Mouse (Mus musculus) kidney, embryonic 16.5 days (tissue): ENCODE results near the gene Lrrc28. TPM values are rescaled to one million over a fixed set of nuclear protein-coding genes. Genes with fewer than 3 reads are reported as not detected.

Source experiments
- ATAC-seq: fragments of 200-750 bp; cut with Nextera tagmentation; 2 replicates; pipeline ENCODE4 v1.8.0; 2017; ENCODE audit warnings: moderate TSS enrichment; ENCODE audit not compliant: low FRiP score, low TSS enrichment
- H3K27ac ChIP-seq: fragments of 300-500 bp; sonication (generic); 2 replicates; pipeline ENCODE4 v1.5.1; 2014; ENCODE audit warnings: low read length
- H3K27me3 ChIP-seq: fragments of 300-500 bp; sonication (generic); 2 replicates; pipeline ENCODE4 v1.6.1; 2014; ENCODE audit warnings: low read length, control low read depth, mixed read lengths; ENCODE audit not compliant: insufficient read depth
- H3K36me3 ChIP-seq: fragments of 300-500 bp; sonication (generic); 2 replicates; pipeline ENCODE4 v1.6.1; 2014; ENCODE audit warnings: low read length, control low read depth, mixed read lengths; ENCODE audit not compliant: insufficient read depth
- H3K4me1 ChIP-seq: fragments of 300-500 bp; sonication (generic); 2 replicates; pipeline ENCODE4 v1.6.1; 2014; ENCODE audit warnings: low read length, control low read depth, mixed read lengths; ENCODE audit not compliant: insufficient read depth
- H3K4me2 ChIP-seq: fragments of 300-500 bp; sonication (generic); replicated peaks from 2 replicates; pipeline ENCODE4 v1.6.1; 2014; ENCODE audit warnings: low read depth, low read length
- H3K4me3 ChIP-seq: fragments of 300-500 bp; sonication (generic); 2 replicates; pipeline ENCODE4 v1.5.1; 2014; ENCODE audit warnings: mild to moderate bottlenecking, low read length
- H3K9ac ChIP-seq: fragments of 300-500 bp; sonication (generic); replicated peaks from 2 replicates; pipeline ENCODE4 v1.6.1; 2014; ENCODE audit warnings: low read length
- H3K9me3 ChIP-seq: fragments of 300-500 bp; sonication (generic); 2 replicates; pipeline ENCODE4 v1.6.1; 2016; ENCODE audit warnings: low read length, control low read depth
- whole genome bisulfite sequencing: fragments of 180-500 bp; shearing (Covaris S2); extraction: QIAGEN DNeasy Blood & Tissue Kit; methylation state at CpG from one replicate; pipeline ENCODE4 v1.1.7; 2014; 5-methylcytosine and 5-hydroxymethylcytosine counted together
- polyA plus RNA-seq: library from polyadenylated mRNA; unstranded; fragments of >200 nt; fragmentation: Nextera tagmentation; extraction: Ambion mirVana; gene quantifications from 2 replicates; pipeline ENCODE4 v1.2.1, GENCODE M21; 2015

The Lrrc28 gene
- polyA plus RNA-seq, 1 experiment from 2014 or later: 14.4 TPM

DNA sequence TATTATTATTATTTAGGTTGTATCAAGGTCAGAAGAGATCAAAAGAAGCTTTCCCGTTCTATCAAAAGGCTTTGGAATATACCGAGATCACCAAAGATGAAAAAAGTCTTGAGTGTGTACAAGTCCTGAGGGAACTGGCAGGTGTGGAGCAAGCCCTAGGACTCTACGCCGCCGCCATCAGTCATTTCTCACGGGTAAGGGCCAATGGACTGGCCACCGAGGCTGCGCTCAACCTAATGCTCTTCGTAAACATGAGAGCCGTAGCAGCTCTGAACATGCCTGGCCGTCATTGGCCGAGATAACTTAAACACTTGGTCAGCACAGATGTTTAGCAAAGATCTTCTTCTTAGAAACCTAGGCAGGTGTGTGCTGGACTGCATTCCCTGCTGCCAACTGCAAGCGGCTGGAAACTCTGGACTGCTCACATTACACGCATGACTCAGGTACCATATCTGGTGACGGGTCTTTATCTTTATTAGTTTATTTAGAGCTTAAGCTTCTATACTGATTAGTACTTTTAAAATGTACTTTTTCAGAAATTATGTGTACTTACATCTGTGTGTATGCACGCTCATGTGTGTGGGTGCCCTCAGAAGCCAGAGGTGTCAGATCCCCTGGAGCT lies 33.9 kb upstream of the Lrrc28 start:
- Histone ChIP-seq H3K27ac (no peak overlapping the region), H3K9ac (no peak overlapping the region), H3K4me3 (no peak overlapping the region), H3K4me2 (no peak overlapping the region), H3K36me3 (peaks cover 19% of the 10 kb centered on the region; the same call in 1 of the 2 replicates), H3K4me1 (no peaks in the 10 kb centered on the region), H3K9me3 (no peaks in the 10 kb centered on the region), H3K27me3 (no peaks in the 10 kb centered on the region)
- no peak for ATAC-seq
- 92% methylated on average over 16 of the region's 16 CpGs for WGBS

DNA sequence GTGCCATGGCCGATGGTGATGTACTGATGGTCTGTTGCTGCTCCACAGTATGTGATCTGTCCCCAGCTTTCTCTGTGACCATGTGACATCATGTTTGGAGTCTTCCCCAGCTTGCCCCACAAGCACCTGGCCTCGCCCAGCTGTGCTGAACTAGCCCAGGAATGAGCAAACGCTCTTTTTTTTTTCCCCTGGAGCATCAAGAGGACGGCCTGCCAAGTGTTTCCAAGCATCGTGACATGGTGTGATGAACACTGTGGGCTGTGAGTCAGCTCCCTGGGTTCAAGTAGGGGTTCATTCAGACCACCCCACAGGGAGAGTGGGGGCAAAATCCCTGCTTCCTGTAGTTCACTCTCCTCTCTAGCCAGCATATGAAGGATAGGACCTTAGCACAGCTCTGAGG lies 28.6 kb upstream of the Lrrc28 start:
- Histone ChIP-seq H3K36me3 (peaks cover 14% of the 10 kb centered on the region), H3K27me3 (no peaks in the 10 kb centered on the region), H3K27ac (no peak overlapping the region), H3K9me3 (no peaks in the 10 kb centered on the region; the same call in 1 of the 2 replicates), H3K4me3 (no peak overlapping the region), H3K9ac (no peak overlapping the region), H3K4me2 (no peak overlapping the region), H3K4me1 (no peaks in the 10 kb centered on the region)
- no peak for ATAC-seq
- WGBS: 82% methylated on average over 5 of the region's 5 CpGs

DNA sequence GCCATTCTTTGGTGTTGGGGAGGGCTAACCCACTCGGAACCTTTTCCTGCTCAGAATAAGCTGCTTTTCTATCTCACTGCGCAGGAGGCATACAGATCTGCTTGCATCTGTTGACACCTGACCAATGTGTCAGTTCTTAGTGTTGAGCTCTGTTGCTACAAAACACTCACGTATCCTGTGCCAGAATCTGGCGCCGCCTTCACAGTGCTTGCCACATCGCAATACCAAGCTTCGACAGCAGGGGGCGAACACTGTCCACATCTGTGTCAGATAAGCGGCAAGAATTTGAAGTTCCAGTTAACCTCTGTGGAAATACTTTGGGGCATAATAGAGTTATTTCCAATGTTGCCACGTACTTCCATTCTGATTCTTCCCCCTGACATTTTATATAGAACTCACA lies 27.6 kb upstream of the Lrrc28 start:
- Histone ChIP-seq H3K9me3 (no peaks in the 10 kb centered on the region; the same call in 1 of the 2 replicates), H3K36me3 (peaks cover 18% of the 10 kb centered on the region), H3K27ac (no peak overlapping the region), H3K27me3 (no peaks in the 10 kb centered on the region), H3K9ac (no peak overlapping the region), H3K4me3 (no peak overlapping the region), H3K4me1 (no peaks in the 10 kb centered on the region), H3K4me2 (no peak overlapping the region)
- ATAC-seq: peak; percentile 43
- WGBS: 15% methylated on average over 10 of the region's 10 CpGs

DNA sequence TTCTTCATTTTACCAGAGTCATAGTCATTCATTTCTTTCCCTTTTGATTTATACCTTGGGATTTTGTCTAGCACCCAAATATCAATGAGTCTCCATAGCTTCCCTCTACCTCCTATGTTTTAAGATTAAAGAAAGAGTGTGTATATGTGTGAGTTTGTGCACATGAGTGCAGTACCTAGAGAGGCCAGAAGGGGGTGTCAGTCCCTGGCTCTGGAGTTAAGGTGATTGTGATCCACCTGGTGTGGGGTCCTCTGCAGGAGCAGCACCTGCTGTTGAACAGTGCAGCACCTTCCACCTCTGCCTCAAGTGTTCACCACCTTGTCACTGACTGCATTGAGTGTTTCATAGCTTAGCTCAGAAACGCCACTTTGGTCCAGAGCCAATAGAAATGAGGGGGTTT lies 25.9 kb upstream of the Lrrc28 start:
- Histone ChIP-seq H3K4me1 (no peaks in the 10 kb centered on the region), H3K9me3 (no peaks in the 10 kb centered on the region; the same call in 1 of the 2 replicates), H3K4me3 (no peak overlapping the region), H3K9ac (no peak overlapping the region), H3K36me3 (peaks cover 31% of the 10 kb centered on the region), H3K27ac (no peak overlapping the region), H3K4me2 (no peak overlapping the region), H3K27me3 (no peaks in the 10 kb centered on the region)
- WGBS: 96% methylated on average over 1 of the region's 1 CpGs
- no peak for ATAC-seq

DNA sequence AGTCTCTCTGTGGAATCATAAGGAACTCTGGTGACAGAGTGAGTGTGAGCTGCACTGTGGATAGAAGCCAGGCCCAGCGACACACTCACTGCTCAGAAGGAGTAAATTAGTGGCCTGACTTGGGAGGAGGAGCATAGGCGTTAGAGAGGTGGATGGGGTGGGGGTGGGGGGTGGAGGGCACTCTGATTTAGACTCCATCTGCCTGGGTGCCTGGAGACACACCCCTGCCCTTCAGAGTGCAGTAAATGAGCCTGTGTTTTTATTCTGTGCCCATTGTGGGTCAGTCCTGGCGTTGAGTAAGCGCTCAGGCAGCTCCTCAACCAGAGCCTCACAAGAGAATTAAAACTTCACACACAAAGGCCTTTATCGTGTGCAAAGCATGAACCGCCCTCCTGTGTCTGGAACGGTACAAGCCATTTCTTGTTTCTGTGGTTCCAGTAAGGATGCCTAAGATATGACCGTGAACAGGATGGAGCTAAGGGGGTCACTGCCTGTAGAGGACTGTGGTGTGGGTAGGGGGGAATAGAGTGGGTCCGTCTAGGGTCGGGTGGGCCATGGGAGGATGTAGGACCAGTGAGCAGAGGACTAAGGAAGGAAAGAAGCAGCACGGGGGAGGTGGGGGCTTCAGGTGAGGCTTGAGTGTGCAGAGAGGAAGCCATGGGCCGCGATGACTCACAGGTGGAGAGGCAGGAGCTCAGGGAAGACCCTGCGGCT lies 19.1 kb upstream of the Lrrc28 start:
- 0 out of 2 replicates have a peak, but pooled peaks have one; percentile 35 for ATAC-seq
- Histone ChIP-seq H3K27me3 (no peaks in the 10 kb centered on the region), H3K9ac (no peak overlapping the region), H3K27ac (no peak overlapping the region), H3K4me3 (no peak overlapping the region), H3K9me3 (no peaks in the 10 kb centered on the region), H3K4me2 (no peak overlapping the region), H3K36me3 (peaks cover 29% of the 10 kb centered on the region), H3K4me1 (no peaks in the 10 kb centered on the region)
- WGBS: 75% methylated on average over 14 of the region's 14 CpGs

DNA sequence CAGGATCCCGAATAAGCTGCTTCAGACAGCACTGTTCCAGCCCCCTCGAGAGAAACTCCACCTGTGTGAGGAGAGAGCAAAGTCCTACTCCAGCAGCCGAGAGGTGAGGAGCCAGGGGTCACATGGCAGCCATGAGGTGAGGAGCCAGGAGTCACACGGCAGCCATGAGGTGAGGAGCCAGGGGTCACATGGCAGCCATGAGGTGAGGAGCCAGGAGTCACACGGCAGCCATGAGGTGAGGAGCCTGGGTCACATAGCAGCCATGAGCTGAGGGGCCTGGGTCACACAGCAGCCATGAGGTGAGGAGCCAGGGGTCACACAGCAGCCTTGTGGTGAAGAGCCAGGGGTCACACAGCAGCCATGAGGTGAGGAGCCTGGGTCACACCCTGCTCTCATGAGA lies 17.4 kb upstream of the Lrrc28 start:
- no peak overlapping the region for H3K4me3 ChIP-seq
- H3K27me3 ChIP-seq: no peaks in the 10 kb centered on the region
- no peaks in the 10 kb centered on the region for H3K4me1 ChIP-seq
- ATAC-seq: 0 out of 2 replicates have a peak, but pooled peaks have one; percentile 15
- H3K9me3 ChIP-seq: no peaks in the 10 kb centered on the region
- no peak overlapping the region for H3K9ac ChIP-seq
- peaks cover 24% of the 10 kb centered on the region for H3K36me3 ChIP-seq
- H3K4me2 ChIP-seq: no peak overlapping the region
- 59% methylated on average over 5 of the region's 5 CpGs for WGBS
- no peak overlapping the region for H3K27ac ChIP-seq

DNA sequence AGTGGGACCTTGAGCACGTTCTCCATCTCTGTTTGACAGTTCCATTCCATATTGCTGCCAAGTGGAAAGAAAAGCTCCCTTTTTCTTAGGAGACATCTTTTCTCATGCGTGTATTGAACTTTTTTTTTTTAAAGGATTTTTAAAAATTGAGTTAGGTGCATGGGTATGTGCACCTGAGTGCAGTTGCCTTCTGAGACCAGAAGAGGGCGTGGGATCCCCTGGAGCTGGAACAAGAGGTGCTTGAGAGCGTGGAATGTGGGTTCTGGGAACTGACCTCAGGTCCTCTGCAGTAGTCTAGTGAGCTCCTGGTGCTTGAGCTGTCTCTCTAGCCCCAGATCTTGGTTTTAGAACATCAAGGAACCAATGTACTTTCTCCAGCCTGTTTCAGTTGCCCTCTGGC lies 13.0 kb upstream of the Lrrc28 start:
- Histone ChIP-seq H3K4me1 (peaks cover 17% of the 10 kb centered on the region), H3K27ac (no peak overlapping the region)
- 89% methylated on average over 4 of the region's 4 CpGs for WGBS

DNA sequence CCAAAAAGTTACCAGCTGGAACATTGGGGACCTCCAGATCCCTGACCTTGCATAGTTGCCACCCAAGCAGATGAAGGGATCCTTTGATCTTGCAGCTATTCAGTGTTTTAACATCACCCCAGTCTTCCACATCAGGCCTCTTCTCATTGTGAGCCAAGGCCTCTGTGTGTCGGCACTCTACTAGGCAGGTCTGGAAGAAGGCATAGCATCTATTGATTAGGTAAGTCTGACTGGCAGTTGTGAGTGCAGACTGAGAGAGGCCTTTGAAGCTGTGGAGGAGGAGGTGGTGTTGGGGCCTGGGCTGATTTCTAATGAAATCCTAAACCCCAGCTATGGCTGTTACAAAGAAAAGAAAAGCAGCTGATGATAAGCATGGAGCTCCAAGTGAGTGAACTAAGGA lies 10.1 kb upstream of the Lrrc28 start:
- WGBS: 13% methylated on average over 1 of the region's 1 CpGs
- peak overlapping the region; percentile 6; the same call in 1 of the 2 replicates for H3K4me3 ChIP-seq
- no peaks in the 10 kb centered on the region for H3K36me3 ChIP-seq
- H3K9me3 ChIP-seq: no peaks in the 10 kb centered on the region
- ATAC-seq: peak; percentile 65; the same call in 1 of the 2 replicates
- peak overlapping the region; percentile 63 for H3K27ac ChIP-seq
- H3K9ac ChIP-seq: peak overlapping the region; percentile 22; the same call in 1 of the 2 replicates
- peaks cover 22% of the 10 kb centered on the region for H3K4me1 ChIP-seq
- H3K4me2 ChIP-seq: peak overlapping the region; percentile 24; the same call in 1 of the 2 replicates
- no peaks in the 10 kb centered on the region for H3K27me3 ChIP-seq

More for the DNA sequence above, 13.0 kb upstream of the Lrrc28 start:
- no peaks in the 10 kb centered on the region for H3K9me3 ChIP-seq
- H3K27me3 ChIP-seq: no peaks in the 10 kb centered on the region
- peaks cover 4% of the 10 kb centered on the region; the same call in 1 of the 2 replicates for H3K36me3 ChIP-seq
- no peak overlapping the region for H3K4me2 ChIP-seq
- no peak for ATAC-seq
- no peak overlapping the region for H3K4me3 ChIP-seq
- H3K9ac ChIP-seq: no peak overlapping the region

DNA sequence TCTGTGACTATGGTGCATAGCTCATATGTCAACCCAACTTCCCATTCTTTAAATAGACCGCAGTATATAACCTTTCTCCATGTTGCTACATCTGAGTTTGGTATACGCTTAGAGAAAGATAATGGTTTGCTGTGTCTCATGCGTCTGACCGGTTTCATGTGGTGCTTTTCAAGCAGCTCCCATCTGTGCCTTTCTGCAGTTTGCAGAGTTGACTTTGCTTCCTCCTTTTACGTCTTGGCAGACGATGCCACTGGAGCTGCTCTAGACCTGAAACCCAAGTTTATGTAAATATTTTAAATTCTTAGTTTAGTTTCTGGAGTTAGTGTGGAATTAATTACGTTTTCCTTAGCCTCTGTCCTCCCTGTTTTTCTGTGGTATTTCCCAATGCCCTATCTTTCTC lies 9.6 kb upstream of the Lrrc28 start:
- WGBS: 71% methylated on average over 7 of the region's 7 CpGs
- no peak for ATAC-seq
- peak overlapping the region; percentile 4; the same call in 1 of the 2 replicates for H3K27ac ChIP-seq

DNA sequence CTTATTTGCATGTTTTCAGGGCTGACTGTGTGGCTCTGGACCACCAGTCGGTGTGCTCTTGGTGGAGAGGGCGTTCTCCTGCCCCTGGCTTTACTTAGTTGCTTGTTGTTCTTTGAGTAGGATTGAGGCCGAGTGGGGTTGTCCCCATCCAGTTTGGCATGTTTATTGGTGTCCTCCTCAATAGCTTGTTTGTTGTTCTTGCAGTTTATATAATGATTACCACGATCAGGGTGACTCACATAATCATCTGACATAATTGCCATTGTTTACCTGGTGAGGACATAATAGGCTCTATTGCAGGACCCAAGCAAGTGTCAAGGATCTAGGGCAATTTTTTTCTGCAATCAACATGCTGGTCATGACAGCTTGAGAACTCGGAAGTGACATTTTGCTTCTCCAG lies 7.1 kb upstream of the Lrrc28 start:
- Histone ChIP-seq H3K4me2 (no peak overlapping the region), H3K27ac (no peak overlapping the region), H3K36me3 (no peaks in the 10 kb centered on the region), H3K4me1 (peaks cover 40% of the 10 kb centered on the region), H3K27me3 (no peaks in the 10 kb centered on the region), H3K4me3 (no peak overlapping the region), H3K9ac (no peak overlapping the region), H3K9me3 (no peaks in the 10 kb centered on the region)
- 51% methylated on average over 5 of the region's 5 CpGs for WGBS
- no peak for ATAC-seq

More for the DNA sequence above, 9.6 kb upstream of the Lrrc28 start:
- Histone ChIP-seq H3K27me3 (no peaks in the 10 kb centered on the region), H3K4me2 (no peak overlapping the region), H3K9me3 (no peaks in the 10 kb centered on the region), H3K4me3 (no peak overlapping the region), H3K4me1 (peaks cover 27% of the 10 kb centered on the region), H3K9ac (no peak overlapping the region), H3K36me3 (no peaks in the 10 kb centered on the region)
